Mouse (Mus musculus): Measurements from ENCODE around the gene Ube2n. TPM values are rescaled to one million over a fixed set of nuclear protein-coding genes. Genes with fewer than 3 reads are reported as not detected.
"Not testable (repeated sequence)": the region's sequence is repeated elsewhere in the genome, so short reads cannot be mapped to it uniquely, and the experiment has no call there.

Gene Ube2n
- polyA plus RNA-seq, 1 experiment from 2014 or later: 266 TPM

DNA sequence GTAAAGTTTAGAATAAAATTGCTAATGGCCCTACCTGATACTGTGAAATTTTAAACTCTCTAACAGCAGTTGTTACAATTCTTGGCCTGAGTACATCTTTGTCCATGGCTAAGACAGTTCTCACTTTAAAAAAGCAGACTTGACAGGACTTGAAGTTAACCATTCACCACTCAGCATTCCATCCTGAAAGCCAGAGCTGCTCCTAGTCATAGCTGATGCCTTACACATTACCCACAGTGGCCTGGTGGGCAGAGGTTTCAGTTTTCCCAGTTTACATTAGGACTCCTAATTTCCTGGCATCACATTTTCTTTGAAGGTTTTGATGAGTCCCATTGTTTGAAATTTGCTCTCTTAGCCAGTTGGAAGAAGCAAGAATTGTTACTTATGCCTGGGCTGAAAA lies 29.1 kb downstream of the Ube2n start:
- H3K4me3 ChIP-seq: no peak overlapping the region
- no peak for ATAC-seq (ENCODE audit: insufficient number of reproducible peaks, low FRiP score)
- H3K4me2 ChIP-seq: no peak overlapping the region
- H3K27ac ChIP-seq (ENCODE audit: poor library complexity, severe bottlenecking): no peak overlapping the region
- H3K36me3 ChIP-seq: peaks cover 48% of the 10 kb centered on the region
- no peaks in the 10 kb centered on the region for H3K27me3 ChIP-seq (replicated peaks)
- H3K9me3 ChIP-seq (replicated peaks): no peaks in the 10 kb centered on the region
- H3K9ac ChIP-seq: no peak overlapping the region
- peaks cover 24% of the 10 kb centered on the region for H3K4me1 ChIP-seq (replicated peaks)

DNA sequence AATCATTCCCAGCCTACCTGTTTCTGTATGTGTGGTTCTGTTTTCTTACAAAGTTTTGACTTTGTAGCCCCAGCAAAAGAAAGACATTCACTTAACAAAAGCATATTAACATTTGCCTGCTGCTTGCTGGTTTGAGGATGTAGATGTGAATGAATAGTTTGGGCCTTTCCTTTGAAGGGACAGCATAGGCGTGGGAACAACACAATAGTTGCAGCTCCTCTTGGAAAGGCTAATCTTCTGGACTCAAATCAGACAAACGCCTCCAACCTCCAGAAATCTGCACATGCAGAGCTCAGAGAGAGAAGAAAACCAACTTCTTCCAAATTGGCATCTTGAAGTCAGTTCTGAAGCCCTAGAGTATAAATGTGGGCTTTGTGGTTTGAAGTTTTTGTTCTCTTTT lies 29.7 kb downstream of the Ube2n start:
- Histone ChIP-seq H3K4me1 (replicated peaks) (peaks cover 21% of the 10 kb centered on the region), H3K27me3 (replicated peaks) (no peaks in the 10 kb centered on the region), H3K36me3 (peaks cover 53% of the 10 kb centered on the region), H3K27ac (ENCODE audit: poor library complexity, severe bottlenecking) (no peak overlapping the region), H3K4me2 (no peak overlapping the region), H3K9me3 (replicated peaks) (no peaks in the 10 kb centered on the region), H3K9ac (no peak overlapping the region), H3K4me3 (no peak overlapping the region)
- WGBS: 83% methylated on average over 2 of the region's 2 CpGs
- no peak for ATAC-seq (ENCODE audit: insufficient number of reproducible peaks, low FRiP score)

DNA sequence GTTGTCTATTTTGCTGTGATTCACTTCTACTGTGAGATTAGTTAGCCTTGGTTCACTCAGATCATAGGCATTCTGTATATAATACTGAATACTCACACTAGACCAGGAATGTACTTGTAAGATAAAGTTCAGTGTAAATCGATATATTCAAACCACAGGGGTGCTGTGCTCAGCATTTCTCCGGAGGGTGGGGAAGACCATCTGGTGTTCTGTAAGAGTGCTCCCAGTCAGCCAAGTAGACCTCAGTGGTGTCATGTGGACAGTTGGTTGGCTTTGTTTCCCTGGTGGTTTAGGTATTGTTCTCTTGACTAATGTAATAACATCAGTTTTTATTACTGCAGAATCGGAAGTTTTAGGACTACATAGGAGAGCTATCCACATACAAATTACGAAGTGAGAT lies 30.1 kb downstream of the Ube2n start:
- peaks cover 17% of the 10 kb centered on the region for H3K4me1 ChIP-seq (replicated peaks)
- no peaks in the 10 kb centered on the region for H3K9me3 ChIP-seq (replicated peaks)
- no peak overlapping the region for H3K4me3 ChIP-seq
- ATAC-seq (ENCODE audit: insufficient number of reproducible peaks, low FRiP score): no peak
- 80% methylated on average over 4 of the region's 4 CpGs for WGBS
- no peaks in the 10 kb centered on the region for H3K27me3 ChIP-seq (replicated peaks)
- H3K4me2 ChIP-seq: no peak overlapping the region
- no peak overlapping the region for H3K27ac ChIP-seq (ENCODE audit: poor library complexity, severe bottlenecking)
- H3K9ac ChIP-seq: no peak overlapping the region
- peaks cover 57% of the 10 kb centered on the region for H3K36me3 ChIP-seq

DNA sequence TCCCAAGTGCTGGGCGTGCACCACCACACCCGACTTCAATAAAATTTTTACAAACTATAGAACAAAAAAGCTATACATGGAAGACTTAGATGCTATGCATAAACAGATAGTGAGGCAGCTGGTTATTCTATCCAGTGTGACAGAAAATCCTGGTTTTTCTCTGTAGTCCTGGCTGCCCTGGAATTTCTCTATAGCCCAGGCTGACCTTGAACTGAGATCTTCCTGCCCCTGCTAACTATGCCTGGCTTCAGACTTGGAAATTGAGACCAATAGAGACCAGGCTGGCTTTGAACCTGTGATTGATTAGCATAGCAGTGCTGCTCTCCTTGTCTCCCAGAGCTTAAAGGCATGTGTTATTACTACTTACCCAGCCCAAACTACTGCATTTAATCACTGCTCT lies 31.2 kb downstream of the Ube2n start:
- no peak overlapping the region for H3K27ac ChIP-seq (ENCODE audit: poor library complexity, severe bottlenecking)
- no peak overlapping the region for H3K4me3 ChIP-seq
- H3K36me3 ChIP-seq: peaks cover 67% of the 10 kb centered on the region
- H3K4me1 ChIP-seq (replicated peaks): peaks cover 15% of the 10 kb centered on the region; the same call in 1 of the 2 replicates
- WGBS: 89% methylated on average over 2 of the region's 2 CpGs
- no peaks in the 10 kb centered on the region for H3K27me3 ChIP-seq (replicated peaks)
- H3K9me3 ChIP-seq (replicated peaks): no peaks in the 10 kb centered on the region
- no peak overlapping the region for H3K4me2 ChIP-seq
- no peak overlapping the region for H3K9ac ChIP-seq
- no peak for ATAC-seq (ENCODE audit: insufficient number of reproducible peaks, low FRiP score)

DNA sequence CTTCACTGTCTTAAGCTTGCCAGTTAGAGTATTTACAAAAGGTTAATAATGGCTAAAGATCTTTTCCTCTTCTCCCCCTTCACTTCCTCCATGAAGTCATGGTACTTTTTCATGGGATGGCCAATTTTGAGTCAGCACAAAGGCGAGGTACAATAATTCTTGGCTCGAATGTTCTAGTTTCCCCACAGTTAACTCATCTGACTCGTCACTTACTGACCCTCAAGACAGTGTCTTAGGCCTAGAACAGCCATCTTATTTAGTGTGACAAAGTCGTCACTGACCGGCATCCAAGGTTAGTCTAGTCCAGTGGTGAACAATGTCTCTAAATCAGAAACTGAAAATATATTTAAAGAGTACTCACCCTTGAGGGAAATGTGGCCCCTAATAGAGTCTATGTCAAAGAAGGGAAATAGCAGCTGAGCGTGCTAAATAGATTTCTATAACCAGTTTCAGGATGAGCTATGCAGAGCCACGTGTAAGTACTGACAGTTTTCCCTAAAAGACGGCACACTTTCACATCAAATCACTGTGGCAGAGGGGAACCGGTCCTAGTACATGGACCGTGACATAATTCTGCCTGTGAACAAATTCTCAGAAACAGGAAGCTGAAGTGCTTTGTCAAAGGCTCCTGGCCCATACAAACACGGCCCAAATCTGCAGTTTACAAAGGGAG lies 33.3 kb downstream of the Ube2n start:
- Histone ChIP-seq H3K4me1 (replicated peaks) (peaks cover 24% of the 10 kb centered on the region), H3K27ac (ENCODE audit: poor library complexity, severe bottlenecking) (no peak overlapping the region), H3K4me3 (no peak overlapping the region), H3K4me2 (no peak overlapping the region), H3K36me3 (peaks cover 72% of the 10 kb centered on the region), H3K27me3 (replicated peaks) (no peaks in the 10 kb centered on the region), H3K9me3 (replicated peaks) (no peaks in the 10 kb centered on the region), H3K9ac (no peak overlapping the region)
- ATAC-seq (ENCODE audit: insufficient number of reproducible peaks, low FRiP score): no peak
- WGBS: 87% methylated on average over 11 of the region's 11 CpGs

DNA sequence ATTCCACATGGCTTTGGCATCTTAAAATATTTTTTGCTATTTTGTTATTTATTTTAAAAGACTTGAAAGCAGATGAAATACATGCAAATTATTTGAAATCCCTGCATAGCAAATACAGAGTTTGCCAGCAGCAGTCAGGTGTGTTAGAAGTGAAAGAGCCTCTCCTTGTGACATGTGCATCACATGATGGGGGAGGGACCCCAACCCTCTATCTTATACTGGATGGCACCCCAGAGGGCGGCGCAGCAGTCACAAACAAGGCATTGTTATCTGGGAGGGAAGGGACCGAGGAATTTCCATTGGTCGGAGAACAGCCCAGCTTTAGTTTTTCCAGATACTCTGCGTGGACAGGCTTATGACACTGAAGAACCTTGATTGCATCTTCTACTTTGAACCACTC lies 34.1 kb downstream of the Ube2n start:
- peaks cover 27% of the 10 kb centered on the region for H3K4me1 ChIP-seq (replicated peaks)
- peaks cover 69% of the 10 kb centered on the region for H3K36me3 ChIP-seq
- H3K27me3 ChIP-seq (replicated peaks); ATAC-seq (ENCODE audit: insufficient number of reproducible peaks, low FRiP score); H3K27ac ChIP-seq (ENCODE audit: poor library complexity, severe bottlenecking); H3K9ac ChIP-seq; H3K4me3 ChIP-seq; H3K4me2 ChIP-seq; H3K9me3 ChIP-seq (replicated peaks): not testable (repeated sequence)
- WGBS: 58% methylated on average over 5 of the region's 5 CpGs

DNA sequence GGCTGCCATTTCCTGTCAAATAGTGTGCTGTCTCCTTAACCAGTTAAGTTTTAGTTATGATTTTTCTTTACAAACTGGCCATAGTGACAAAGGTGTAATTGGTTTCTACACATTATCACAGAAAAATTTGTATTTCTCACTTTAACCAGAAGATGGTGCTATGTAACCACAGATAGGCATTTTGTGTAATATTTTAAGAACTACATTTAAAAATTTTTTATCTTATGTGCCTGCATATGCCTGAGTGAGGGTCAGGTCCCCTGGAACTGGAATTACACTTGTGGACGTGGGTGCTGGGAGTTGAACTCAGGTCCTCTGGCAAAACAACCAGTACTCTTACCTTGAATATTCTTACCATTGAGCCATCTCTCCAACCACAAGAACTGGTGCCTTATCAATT lies 35.6 kb downstream of the Ube2n start:
- H3K27ac ChIP-seq (ENCODE audit: poor library complexity, severe bottlenecking): no peak overlapping the region
- H3K27me3 ChIP-seq (replicated peaks): no peaks in the 10 kb centered on the region
- H3K4me3 ChIP-seq: no peak overlapping the region
- H3K4me1 ChIP-seq (replicated peaks): peaks cover 32% of the 10 kb centered on the region
- H3K9ac ChIP-seq: no peak overlapping the region
- no peak for ATAC-seq (ENCODE audit: insufficient number of reproducible peaks, low FRiP score)
- H3K9me3 ChIP-seq (replicated peaks): no peaks in the 10 kb centered on the region
- H3K36me3 ChIP-seq: peaks cover 58% of the 10 kb centered on the region
- H3K4me2 ChIP-seq: no peak overlapping the region
- 54% methylated on average over 1 of the region's 1 CpGs for WGBS

DNA sequence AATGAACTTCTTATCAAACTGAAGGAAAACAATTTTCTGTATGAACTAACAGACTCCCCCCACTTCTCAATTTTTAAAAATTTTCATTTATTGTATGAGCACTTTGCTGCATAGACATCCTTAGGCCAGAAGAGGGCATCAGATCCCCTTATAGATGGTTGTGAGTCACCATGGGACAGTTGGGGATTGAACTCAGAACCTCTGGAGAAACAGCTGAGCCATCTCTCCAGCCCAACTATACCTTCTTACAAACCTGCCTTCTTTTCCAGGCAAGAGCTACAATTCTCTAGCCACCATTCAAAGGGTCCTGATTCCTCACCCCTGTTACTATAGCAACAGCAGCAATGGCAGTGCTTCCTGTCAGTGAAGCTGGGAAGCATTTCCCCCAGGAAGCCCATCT lies 36.8 kb downstream of the Ube2n start:
- no peak overlapping the region for H3K9ac ChIP-seq
- peak overlapping the region; percentile 30; the same call in 1 of the 2 replicates for H3K27ac ChIP-seq (ENCODE audit: poor library complexity, severe bottlenecking)
- no peaks in the 10 kb centered on the region for H3K27me3 ChIP-seq (replicated peaks)
- H3K36me3 ChIP-seq: peaks cover 45% of the 10 kb centered on the region
- H3K4me1 ChIP-seq (replicated peaks): peaks cover 44% of the 10 kb centered on the region
- H3K4me3 ChIP-seq: no peak overlapping the region
- H3K4me2 ChIP-seq: no peak overlapping the region
- no peaks in the 10 kb centered on the region for H3K9me3 ChIP-seq (replicated peaks)
- no peak for ATAC-seq (ENCODE audit: insufficient number of reproducible peaks, low FRiP score)

DNA sequence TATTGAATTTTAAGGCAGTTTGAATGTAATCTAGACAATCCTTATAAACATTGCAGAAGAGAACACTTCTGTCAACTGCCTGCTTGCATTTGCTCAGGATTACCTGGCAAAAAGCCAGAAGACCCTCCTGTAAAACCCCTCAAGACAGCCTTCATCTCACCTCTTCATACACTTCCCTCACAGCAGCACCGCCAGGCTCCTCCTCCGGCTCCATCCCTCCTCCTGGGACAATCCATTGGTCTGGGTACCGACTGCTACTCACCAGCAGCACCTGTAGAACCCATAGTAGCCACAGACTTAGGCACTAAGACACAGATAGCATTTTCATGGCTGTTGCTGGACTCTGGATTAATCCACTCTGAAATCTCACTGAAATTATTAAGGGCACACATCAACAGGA lies 37.4 kb downstream of the Ube2n start:
- Histone ChIP-seq H3K9me3 (replicated peaks) (no peaks in the 10 kb centered on the region), H3K9ac (no peak overlapping the region), H3K27me3 (replicated peaks) (no peaks in the 10 kb centered on the region), H3K36me3 (peaks cover 43% of the 10 kb centered on the region), H3K27ac (ENCODE audit: poor library complexity, severe bottlenecking) (0 out of 2 replicates have a peak overlapping the region, but pooled peaks have one; percentile 34), H3K4me3 (no peak overlapping the region), H3K4me1 (replicated peaks) (peaks cover 50% of the 10 kb centered on the region), H3K4me2 (no peak overlapping the region)
- no peak for ATAC-seq (ENCODE audit: insufficient number of reproducible peaks, low FRiP score)
- WGBS: 63% methylated on average over 3 of the region's 3 CpGs

DNA sequence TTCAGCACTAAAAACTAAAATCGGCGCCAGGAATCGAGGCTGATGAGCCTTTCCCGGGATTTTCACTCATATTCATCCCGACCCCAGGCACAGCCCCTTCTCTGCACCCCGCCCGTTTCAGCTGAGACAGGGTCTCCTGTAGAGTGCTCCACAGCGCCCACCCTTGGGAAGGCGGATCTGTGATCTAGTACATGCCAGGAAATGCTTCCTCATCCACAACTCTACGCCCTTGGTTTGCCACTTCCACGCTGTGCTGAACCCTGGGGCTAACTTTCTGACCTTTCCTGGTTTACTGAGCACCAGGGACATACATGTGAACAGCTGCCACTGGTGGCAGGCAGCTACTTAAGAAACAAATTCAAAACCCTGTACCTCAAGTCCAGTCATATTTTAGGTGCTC lies 40.9 kb downstream of the Ube2n start:
- no peaks in the 10 kb centered on the region for H3K27me3 ChIP-seq (replicated peaks)
- H3K4me1 ChIP-seq (replicated peaks): peaks cover 75% of the 10 kb centered on the region
- no peaks in the 10 kb centered on the region for H3K9me3 ChIP-seq (replicated peaks)
- H3K36me3 ChIP-seq: peaks cover 21% of the 10 kb centered on the region
- H3K9ac ChIP-seq: no peak overlapping the region
- peak overlapping the region; percentile 20 for H3K4me2 ChIP-seq
- ATAC-seq (ENCODE audit: insufficient number of reproducible peaks, low FRiP score): no peak
- WGBS: 76% methylated on average over 11 of the region's 11 CpGs
- H3K27ac ChIP-seq (ENCODE audit: poor library complexity, severe bottlenecking): no peak overlapping the region
- no peak overlapping the region for H3K4me3 ChIP-seq

DNA sequence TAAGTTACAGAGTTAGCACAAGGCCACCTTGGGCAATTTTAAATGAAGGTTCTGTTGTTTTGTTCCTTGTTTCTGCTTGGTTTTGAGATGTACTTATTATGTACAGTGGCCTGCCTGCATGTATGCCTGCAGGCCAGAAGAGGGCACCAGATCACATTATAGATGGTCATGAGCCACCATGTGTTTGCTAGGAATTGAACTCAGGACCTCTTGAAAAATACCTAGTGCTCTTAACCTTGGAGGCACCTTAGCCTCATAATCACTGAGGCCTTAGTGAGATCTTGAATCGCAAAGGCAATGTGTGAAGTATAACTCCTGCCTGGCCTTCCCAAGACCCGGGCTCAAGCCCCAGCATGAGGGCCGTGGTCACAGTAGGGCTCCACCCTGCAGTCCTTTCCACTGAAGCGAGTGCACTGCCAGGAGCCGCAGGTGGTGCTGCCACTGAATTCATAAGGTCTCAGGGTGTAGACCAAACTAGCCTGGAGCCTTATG lies 42.4 kb downstream of the Ube2n start:
- H3K4me1 ChIP-seq (replicated peaks): peaks cover 75% of the 10 kb centered on the region
- peaks cover 14% of the 10 kb centered on the region for H3K36me3 ChIP-seq
- H3K9ac ChIP-seq: no peak overlapping the region
- peak; percentile 36; the same call in 1 of the 2 replicates for ATAC-seq (ENCODE audit: insufficient number of reproducible peaks, low FRiP score)
- no peak overlapping the region for H3K27ac ChIP-seq (ENCODE audit: poor library complexity, severe bottlenecking)
- H3K9me3 ChIP-seq (replicated peaks): no peaks in the 10 kb centered on the region
- no peak overlapping the region for H3K4me3 ChIP-seq
- peak overlapping the region; percentile 15; the same call in 1 of the 2 replicates for H3K4me2 ChIP-seq
- WGBS: 86% methylated on average over 5 of the region's 5 CpGs
- no peaks in the 10 kb centered on the region for H3K27me3 ChIP-seq (replicated peaks)

DNA sequence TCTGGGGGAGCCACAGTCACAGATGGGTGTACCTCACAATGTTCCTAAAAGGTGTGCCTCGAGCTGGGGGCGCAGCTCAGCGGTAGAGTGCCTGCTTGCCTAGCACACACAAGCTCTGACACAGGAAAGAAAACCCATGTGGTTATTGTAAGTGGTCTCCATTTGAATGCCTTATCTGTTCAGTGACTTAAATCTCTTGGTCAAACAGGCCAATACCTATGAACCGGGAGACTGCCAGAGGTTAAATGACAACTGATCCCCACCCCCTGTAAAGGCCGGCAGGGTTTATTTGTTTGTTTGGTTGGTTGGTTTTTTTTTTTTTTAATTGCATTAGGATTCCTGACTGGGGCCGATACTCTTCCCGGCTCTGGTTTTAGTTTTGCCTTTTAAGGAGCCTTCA lies 44.5 kb downstream of the Ube2n start:
- peaks cover 59% of the 10 kb centered on the region for H3K4me1 ChIP-seq (replicated peaks)
- no peaks in the 10 kb centered on the region for H3K27me3 ChIP-seq (replicated peaks)
- ATAC-seq (ENCODE audit: insufficient number of reproducible peaks, low FRiP score): no peak
- WGBS: 71% methylated on average over 7 of the region's 7 CpGs
- H3K9me3 ChIP-seq (replicated peaks): no peaks in the 10 kb centered on the region
- peak overlapping the region; percentile 47 for H3K4me2 ChIP-seq
- peak overlapping the region; percentile 30 for H3K4me3 ChIP-seq
- H3K36me3 ChIP-seq: peaks cover 9% of the 10 kb centered on the region
- H3K9ac ChIP-seq: 0 out of 2 replicates have a peak overlapping the region, but pooled peaks have one; percentile 15
- no peak overlapping the region for H3K27ac ChIP-seq (ENCODE audit: poor library complexity, severe bottlenecking)

All from heart, embryonic 12.5 days (tissue).